ENCODE assay signal across 14 mouse cellular contexts in the genomic region with DNA sequence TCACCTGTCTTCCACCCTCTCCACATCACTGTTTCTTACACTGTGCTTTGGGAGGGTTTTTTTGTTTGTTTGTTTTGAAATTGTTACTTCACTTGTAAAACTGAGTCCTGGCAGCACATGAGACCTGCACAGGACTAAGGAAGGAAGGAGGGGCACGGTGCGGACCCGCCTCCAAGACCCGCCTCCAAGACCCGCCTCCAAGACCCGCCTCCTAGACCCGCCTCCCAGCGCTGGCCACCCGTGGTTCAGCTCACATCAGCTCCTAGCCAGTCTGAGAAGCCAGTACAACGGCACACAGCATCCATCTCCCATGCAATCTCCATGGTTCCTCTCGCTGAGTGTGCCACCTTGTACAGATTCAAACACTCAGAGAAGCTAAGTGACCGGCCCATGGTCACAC. TPM values are rescaled to one million over a fixed set of nuclear protein-coding genes. Genes with fewer than 3 reads are reported as not detected.
DNase-seq lines count a peak whose midpoint lies in the region; ATAC-seq and TF ChIP-seq lines count a peak whose summit lies in the region.
"Had no signal": no experiment of that assay in that cellular context is flagged by ENCODE, and none has a peak within 500 bp of the region (broad histone marks: within the 10 kb centered on the region; RNA-seq: fewer than 3 reads in every experiment).

No protein-coding gene starts in this region.

- H3K27me3 ChIP-seq in forebrain, embryonic 10.5 days (ENCODE audit: poor library complexity, severe bottlenecking), result no peaks in the 10 kb centered on the region; the same call in none of the 2 replicates
- H3K27me3 ChIP-seq in forebrain, embryonic 14.5 days (replicated peaks; ENCODE audit: control insufficient read depth, insufficient read depth, low read length), result no peaks in the 10 kb centered on the region
- no peaks in the 10 kb centered on the region for H3K27me3 ChIP-seq in hindbrain, postnatal 0 days (ENCODE audit: insufficient read depth, low read length)

- H3K9me3 ChIP-seq in forebrain, embryonic 10.5 days, result no peaks in the 10 kb centered on the region
- H3K9me3 ChIP-seq in forebrain, embryonic 14.5 days (replicated peaks; ENCODE audit: control insufficient read depth, low read length), result no peaks in the 10 kb centered on the region
- H3K9me3 ChIP-seq in ES-E14 (ENCODE audit: control insufficient read depth, insufficient read depth, low read depth, low read length), result no peaks in the 10 kb centered on the region
- H3K9me3 ChIP-seq in hindbrain, postnatal 0 days (ENCODE audit: low read length), result no peaks in the 10 kb centered on the region
- H3K9me3 ChIP-seq: limb, embryonic 10.5 days had no signal

- H3K4me1 ChIP-seq in forebrain, embryonic 10.5 days, result peaks cover 11% of the 10 kb centered on the region
- no peaks in the 10 kb centered on the region for H3K4me1 ChIP-seq in forebrain, embryonic 14.5 days (ENCODE audit: control insufficient read depth, insufficient read depth, low read length)
- peaks cover 0 to 2% of the 10 kb centered on the region in 2 experiments; a peak in 1 of 4 replicates for H3K4me1 ChIP-seq in ES-E14 (ENCODE audit: control insufficient read depth in 2 of 2, insufficient read depth in 2 of 2, low read length in 2 of 2, poor library complexity in 1 of 2)
- H3K4me1 ChIP-seq in hindbrain, postnatal 0 days (ENCODE audit: insufficient read depth, low read length), result no peaks in the 10 kb centered on the region

- no peak overlapping the region for H3K27ac ChIP-seq in forebrain, embryonic 10.5 days
- H3K27ac ChIP-seq in forebrain, embryonic 14.5 days (ENCODE audit: low read depth, low read length), result no peak overlapping the region
- no peak overlapping the region for H3K27ac ChIP-seq in ES-E14 (ENCODE audit: insufficient read depth, low read depth, low read length, poor library complexity, severe bottlenecking)
- no peak overlapping the region for H3K27ac ChIP-seq in hindbrain, postnatal 0 days
- H3K27ac ChIP-seq: gastrocnemius, adult 2 months; limb, embryonic 10.5 days had no signal

- no peaks in the 10 kb centered on the region for H3K36me3 ChIP-seq in forebrain, embryonic 10.5 days (replicated peaks)
- no peaks in the 10 kb centered on the region for H3K36me3 ChIP-seq in forebrain, embryonic 14.5 days (ENCODE audit: control insufficient read depth, insufficient read depth, low read length)
- H3K36me3 ChIP-seq in ES-E14 (ENCODE audit: control insufficient read depth, insufficient read depth, low read length, poor library complexity, severe bottlenecking), result no peaks in the 10 kb centered on the region
- no peaks in the 10 kb centered on the region for H3K36me3 ChIP-seq in hindbrain, postnatal 0 days (ENCODE audit: insufficient read depth, low read length)
- H3K36me3 ChIP-seq: limb, embryonic 10.5 days had no signal

- WGBS in forebrain, embryonic 10.5 days, result 23% methylated on average over 12 of the region's 12 CpGs
- WGBS in forebrain, embryonic 14.5 days, result 23% methylated on average over 12 of the region's 12 CpGs
- WGBS in hindbrain, postnatal 0 days, result 18% methylated on average over 12 of the region's 12 CpGs

- peak; percentile 36 for DNase-seq in forebrain, embryonic 10.5 days (ENCODE audit: extremely low spot score, low spot score)
- no peak for DNase-seq in forebrain, embryonic 14.5 days (ENCODE audit: low spot score)
- DNase-seq in kidney, postnatal 4 days, result peak; percentile 27 to 29
- no peak for DNase-seq in kidney, adult 9 months
- DNase-seq in ES-E14 (ENCODE audit: low read depth, low spot score), result peak; percentile 44
- peak; percentile 20 for DNase-seq in hindbrain, postnatal 0 days (ENCODE audit: low spot score)
- DNase-seq in frontal cortex, postnatal 14 days (ENCODE audit: low spot score in 2 of 2), result no peak
- no peak for DNase-seq in frontal cortex, postnatal 36 days (ENCODE audit: low spot score in 2 of 2)
- DNase-seq: gastrocnemius, adult 2 months; lung, postnatal 10 days had no signal

- H3K4me3 ChIP-seq in forebrain, embryonic 10.5 days, result no peak overlapping the region
- H3K4me3 ChIP-seq in forebrain, embryonic 14.5 days (ENCODE audit: low read depth, low read length), result no peak overlapping the region
- no peak overlapping the region for H3K4me3 ChIP-seq in ES-E14 (ENCODE audit: insufficient read depth in 1 of 2, low read depth in 1 of 2, low read length in 2 of 2, poor library complexity in 1 of 2, severe bottlenecking in 1 of 2)
- no peak overlapping the region for H3K4me3 ChIP-seq in hindbrain, postnatal 0 days (ENCODE audit: low read length)
- H3K4me3 ChIP-seq: gastrocnemius, adult 2 months; limb, embryonic 10.5 days had no signal

- TF ChIP-seq CTCF in hindbrain, postnatal 0 days (IDR thresholded peaks at IDR 0.05; ENCODE audit: low read depth), result no peak

- ATAC-seq in forebrain, embryonic 14.5 days, result no peak
- peak; percentile 54; the same call in 1 of the 2 replicates for ATAC-seq in hindbrain, postnatal 0 days

- in situ Hi-C loops in ES-E14 (cut with MboI; ENCODE audit: low sequenced_read_pairs in 2 of 2, unreplicated experiment in 2 of 2), result no loop called here

- H3K4me2 ChIP-seq in forebrain, embryonic 14.5 days (ENCODE audit: low read length), result no peak overlapping the region
- H3K4me2 ChIP-seq in hindbrain, postnatal 0 days (ENCODE audit: low read depth, low read length), result no peak overlapping the region

- no peak overlapping the region for H3K9ac ChIP-seq in forebrain, embryonic 14.5 days (ENCODE audit: low read length)
- H3K9ac ChIP-seq in ES-E14 (ENCODE audit: insufficient read depth, low read depth, low read length, poor library complexity, severe bottlenecking), result no peak overlapping the region
- H3K9ac ChIP-seq in hindbrain, postnatal 0 days (replicated peaks; ENCODE audit: low read length), result no peak overlapping the region

TF ChIP-seq in ES-E14, 5 proteins besides CTCF, POLR2A, EP300 and RAD21:
- TF ChIP-seq MAFK (IDR thresholded peaks at IDR 0.05; ENCODE audit: insufficient read depth, low read depth, low read length), result no peak
- TF ChIP-seq HCFC1 (IDR thresholded peaks at IDR 0.05; ENCODE audit: borderline replicate concordance, insufficient read depth, low read length), result no peak
- no peak for TF ChIP-seq ZC3H11A (IDR thresholded peaks at IDR 0.05; ENCODE audit: borderline replicate concordance, low read depth, low read length)
- TF ChIP-seq ZNF384 (IDR thresholded peaks at IDR 0.05; ENCODE audit: low read depth, low read length), result no peak
- no peak for TF ChIP-seq CHD2 (IDR thresholded peaks at IDR 0.05; ENCODE audit: low read depth, low read length)

RNA-seq across cellular contexts. Expression of a gene that starts 38.4 kb away (rescaled TPM):
- polyA plus RNA-seq in forebrain, embryonic 10.5 days (2016; fragmentation: Nextera tagmentation; extraction: Ambion mirVana), result 2.2 and 2.4 TPM in 2 replicates
- 0.05 and 0.06 TPM in 2 replicates for polyA plus RNA-seq in forebrain, embryonic 14.5 days (2014; fragmentation: Nextera tagmentation; extraction: Ambion mirVana)
- 0.09 and 0.21 TPM in 2 replicates for total RNA-seq in ES-E14 (2012; rRNA removed)
- total RNA-seq in hindbrain, postnatal 0 days (2014; rRNA removed), result 2.6 and 3.6 TPM in 2 replicates
- 0.30 and 0.41 TPM in 2 replicates for polyA plus RNA-seq in hindbrain, postnatal 0 days (2015; fragmentation: Nextera tagmentation; extraction: Ambion mirVana)
- total RNA-seq: MEL had no signal
- polyA plus RNA-seq: heart, embryonic 14.5 days; small intestine, adult 2 months had no signal

Comparison
In these comparisons a context has a peak if more than half of its experiments do, and no peak if none do; other contexts are left out.
1. DNase-seq: peak in forebrain, embryonic 10.5 days (single experiment), kidney, postnatal 4 days (2 of 2), ES-E14 (single experiment) and hindbrain, postnatal 0 days (single experiment); none in forebrain, embryonic 14.5 days (single experiment), kidney, adult 9 months (single experiment), frontal cortex, postnatal 14 days (0 of 2) and frontal cortex, postnatal 36 days (0 of 2).